Mouse (Mus musculus) liver, embryonic 14.5 days (tissue): ENCODE results near the gene Lingo1. TPM values are rescaled to one million over a fixed set of nuclear protein-coding genes. Genes with fewer than 3 reads are reported as not detected.

Experiments used
- ATAC-seq: fragments of 200-750 bp; cut with Nextera tagmentation; 2 replicates; pipeline ENCODE4 v1.8.0; 2017; ENCODE audit warnings: moderate number of reproducible peaks, mild to moderate bottlenecking, moderate library complexity; ENCODE audit not compliant: insufficient read depth
- DNase-seq, 3 experiments: peaks; one replicate each; pipeline ENCODE4 v3.0.0-alpha.2; 2012 to 2013; ENCODE audit warnings: low read depth in 3 of 3, low spot score in 3 of 3
- H3K27ac ChIP-seq: fragments of 300-500 bp; sonication (generic); 2 replicates; pipeline ENCODE4 v1.5.1; 2014; ENCODE audit warnings: moderate library complexity, mild to moderate bottlenecking, control low read depth, inconsistent platforms
- H3K27me3 ChIP-seq: fragments of 300-500 bp; sonication (generic); 2 replicates; pipeline ENCODE4 v1.6.1; 2014; ENCODE audit warnings: mild to moderate bottlenecking, low read length, moderate library complexity; ENCODE audit not compliant: control insufficient read depth, insufficient read depth
- H3K36me3 ChIP-seq: fragments of 300-500 bp; sonication (generic); replicated peaks from 2 replicates; pipeline ENCODE4 v1.6.1; 2014; ENCODE audit warnings: low read depth; ENCODE audit not compliant: control insufficient read depth, insufficient read depth
- H3K4me1 ChIP-seq, 2 experiments: fragments of 200-500 bp in 1 of 2; fragments of 300-500 bp in 1 of 2; sonication (generic) in 1 of 2; replicated peaks; 2 replicates each; pipeline ENCODE4 v1.6.1; 2012 to 2014; ENCODE audit warnings: antibody characterized with exemption in 1 of 2, inconsistent platforms in 1 of 2, low read length in 1 of 2; ENCODE audit not compliant: control insufficient read depth in 2 of 2, insufficient read depth in 2 of 2
- H3K4me2 ChIP-seq: fragments of 300-500 bp; sonication (generic); 2 replicates; pipeline ENCODE4 v1.6.1; 2014; ENCODE audit warnings: low read depth, mild to moderate bottlenecking, control low read depth, moderate library complexity
- H3K4me3 ChIP-seq, 2 experiments: fragments of 200-500 bp in 1 of 2; fragments of 300-500 bp in 1 of 2; sonication (generic) in 1 of 2; 2 replicates each; pipeline ENCODE4 v1.5.1; 2012 to 2014; ENCODE audit warnings: low read depth in 2 of 2, low read length in 2 of 2, mild to moderate bottlenecking in 2 of 2, control low read depth in 1 of 2, inconsistent platforms in 1 of 2, moderate library complexity in 1 of 2; ENCODE audit not compliant: insufficient read depth in 1 of 2
- H3K9ac ChIP-seq: fragments of 300-500 bp; sonication (generic); replicated peaks from 2 replicates; pipeline ENCODE4 v1.6.1; 2014; ENCODE audit warnings: mild to moderate bottlenecking, control low read depth, moderate library complexity
- H3K9me3 ChIP-seq: fragments of 300-500 bp; sonication (generic); 2 replicates; pipeline ENCODE4 v1.6.1; 2016; ENCODE audit warnings: low read length, mixed read lengths; ENCODE audit not compliant: control insufficient read depth
- CTCF ChIP-seq: IDR thresholded peaks from 2 replicates; pipeline ENCODE4 v1.5.1; 2016; ENCODE audit warnings: antibody characterized with exemption, low read depth, control low read depth
- EP300 ChIP-seq: IDR thresholded peaks from 2 replicates; pipeline ENCODE4 v1.6.1; 2016; ENCODE audit warnings: antibody characterized with exemption, low read depth
- WGBS: fragments of 180-500 bp; shearing (Covaris S2); extraction: QIAGEN DNeasy Blood & Tissue Kit; methylation state at CpG from one replicate; pipeline ENCODE4 v1.1.7; 2014; ENCODE audit not compliant: insufficient replicate concordance; 5-methylcytosine and 5-hydroxymethylcytosine counted together
- polyA plus RNA-seq, 2 experiments: library from polyadenylated mRNA; depleted of rRNA in 1 of 2; stranded (reverse) in 1 of 2; unstranded in 1 of 2; fragments of >200 nt; fragmentation: Nextera tagmentation in 1 of 2; extraction: Ambion mirVana in 1 of 2; gene quantifications; 2 replicates each; pipeline versions ENCODE4 v1.2.1 to v1.2.3; 2012 to 2014

Gene Lingo1
- polyA plus RNA-seq, 2 experiments, result 0.14 to 0.58 TPM

GRCm38 (mm10) chr9:56700866-56701265 is 95.4 kb downstream of the Lingo1 start:
- Histone ChIP-seq H3K27ac (no peak overlapping the region), H3K36me3 (no peaks in the 10 kb centered on the region), H3K4me1 (no peaks in the 10 kb centered on the region), H3K4me2 (no peak overlapping the region), H3K27me3 (no peaks in the 10 kb centered on the region), H3K9me3 (no peaks in the 10 kb centered on the region), H3K9ac (no peak overlapping the region), H3K4me3 (no peak overlapping the region)
- DNase-seq (no peak), ATAC-seq (no peak)
- no peak for TF ChIP-seq CTCF
- TF ChIP-seq EP300, result no peak
- 62% methylated on average over 8 of the region's 8 CpGs for WGBS

GRCm38 (mm10) chr9:56698715-56699370 is 97.4 kb downstream of the Lingo1 start:
- no peak for ATAC-seq
- Histone ChIP-seq H3K4me2 (no peak overlapping the region), H3K9ac (no peak overlapping the region), H3K27ac (no peak overlapping the region), H3K4me3 (no peak overlapping the region), H3K27me3 (no peaks in the 10 kb centered on the region), H3K4me1 (no peaks in the 10 kb centered on the region), H3K36me3 (no peaks in the 10 kb centered on the region), H3K9me3 (no peaks in the 10 kb centered on the region)
- TF ChIP-seq CTCF, result no peak
- no peak for DNase-seq
- WGBS, result 52% methylated on average over 7 of the region's 7 CpGs

GRCm38 (mm10) chr9:56694079-56694478 is 102.2 kb downstream of the Lingo1 start:
- TF ChIP-seq CTCF, result no peak
- no peak for TF ChIP-seq EP300
- ATAC-seq (no peak), DNase-seq (no peak)
- 35% methylated on average over 3 of the region's 3 CpGs for WGBS
- Histone ChIP-seq H3K4me1 (no peaks in the 10 kb centered on the region), H3K9ac (no peak overlapping the region), H3K27me3 (no peaks in the 10 kb centered on the region), H3K4me2 (no peak overlapping the region), H3K36me3 (no peaks in the 10 kb centered on the region), H3K4me3 (no peak overlapping the region), H3K9me3 (no peaks in the 10 kb centered on the region), H3K27ac (no peak overlapping the region)

- no peaks in the 10 kb centered on the region for H3K9me3 ChIP-seq
- no peaks in the 10 kb centered on the region for H3K27me3 ChIP-seq
- H3K4me1 ChIP-seq, result no peaks in the 10 kb centered on the region
- no peak overlapping the region for H3K9ac ChIP-seq
- no peak for TF ChIP-seq CTCF
- TF ChIP-seq EP300, result no peak
- DNase-seq, result no peak
- no peak overlapping the region for H3K4me2 ChIP-seq
- ATAC-seq, result no peak
- 54% methylated on average over 3 of the region's 3 CpGs for WGBS
- H3K36me3 ChIP-seq, result no peaks in the 10 kb centered on the region
- no peak overlapping the region for H3K4me3 ChIP-seq
- H3K27ac ChIP-seq, result no peak overlapping the region
Observed at GRCm38 (mm10) chr9:56691226-56691625, 105.0 kb downstream of the Lingo1 start.

GRCm38 (mm10) chr9:56690679-56691078 is 105.6 kb downstream of the Lingo1 start:
- 27% methylated on average over 1 of the region's 1 CpGs for WGBS
- Histone ChIP-seq H3K9me3 (no peaks in the 10 kb centered on the region), H3K4me3 (no peak overlapping the region), H3K9ac (no peak overlapping the region), H3K4me2 (no peak overlapping the region), H3K4me1 (no peaks in the 10 kb centered on the region), H3K36me3 (no peaks in the 10 kb centered on the region), H3K27ac (no peak overlapping the region), H3K27me3 (no peaks in the 10 kb centered on the region)
- no peak for ATAC-seq
- TF ChIP-seq CTCF (no peak), EP300 (no peak)
- DNase-seq, result no peak
